Mouse (Mus musculus): ENCODE measurements around the gene Arhgap15. TPM values are rescaled to one million over a fixed set of nuclear protein-coding genes. Genes with fewer than 3 reads are reported as not detected.

Arhgap15 gene
- polyA plus RNA-seq, 1 experiment from 2014 or later = 1.1 TPM

GRCm38 (mm10) chr2:44134796-44135195 lies 386.2 kb downstream of the Arhgap15 start:
- H3K9me3 ChIP-seq = no peaks in the 10 kb centered on the region
- no peak overlapping the region for H3K27ac ChIP-seq
- 73% methylated on average over 3 of the region's 3 CpGs for WGBS
- no peaks in the 10 kb centered on the region for H3K4me1 ChIP-seq
- H3K36me3 ChIP-seq = no peaks in the 10 kb centered on the region
- no peaks in the 10 kb centered on the region for H3K27me3 ChIP-seq
- H3K4me2 ChIP-seq (replicated peaks) = no peak overlapping the region
- ATAC-seq (ENCODE audit: low FRiP score, low read depth) = no peak
- H3K9ac ChIP-seq = no peak overlapping the region
- H3K4me3 ChIP-seq = no peak overlapping the region

DNA sequence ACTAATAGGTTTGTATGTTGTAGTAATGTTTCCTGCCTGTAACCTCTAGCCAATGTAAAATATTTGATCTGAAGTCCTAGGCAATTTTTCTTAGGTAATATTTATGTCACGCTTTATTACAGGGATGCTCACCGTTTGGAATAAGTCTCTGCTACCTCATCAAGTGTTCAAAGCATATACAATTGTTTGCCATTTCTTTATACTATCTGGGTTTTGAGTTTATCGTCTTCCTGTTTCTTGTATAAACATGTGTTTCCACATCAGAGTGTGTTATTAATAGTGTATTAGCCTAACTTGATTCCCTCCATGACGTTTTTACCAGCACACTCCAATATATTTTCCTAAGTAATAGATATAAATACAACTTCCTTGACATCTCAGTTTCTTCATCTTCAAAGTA lies 391.8 kb downstream of the Arhgap15 start:
- Histone ChIP-seq H3K9me3 (no peaks in the 10 kb centered on the region), H3K27me3 (no peaks in the 10 kb centered on the region), H3K4me2 (replicated peaks) (no peak overlapping the region), H3K9ac (no peak overlapping the region), H3K27ac (no peak overlapping the region), H3K4me3 (no peak overlapping the region), H3K36me3 (no peaks in the 10 kb centered on the region), H3K4me1 (no peaks in the 10 kb centered on the region)
- no peak for ATAC-seq (ENCODE audit: low FRiP score, low read depth)
- 81% methylated on average over 4 of the region's 4 CpGs for WGBS

DNA sequence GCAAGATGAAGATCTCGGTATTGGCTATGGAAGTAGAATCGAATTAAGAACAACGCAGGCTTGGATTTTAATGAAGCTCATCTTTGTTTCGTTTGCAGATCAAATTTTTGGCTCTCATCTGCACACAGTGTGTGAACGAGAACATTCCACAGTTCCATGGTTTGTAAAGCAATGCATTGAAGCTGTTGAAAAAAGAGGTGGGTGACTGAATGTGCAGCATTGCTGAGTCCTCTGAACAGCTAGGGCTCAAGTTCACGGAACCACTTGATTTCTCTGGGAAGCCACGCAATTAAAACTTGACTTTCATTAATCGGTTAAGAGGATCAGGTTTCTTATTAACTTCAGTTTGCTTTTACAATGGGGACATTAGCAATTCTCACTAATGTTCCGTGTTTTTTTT lies 393.5 kb downstream of the Arhgap15 start:
- Histone ChIP-seq H3K4me1 (peaks cover 2% of the 10 kb centered on the region; the same call in 1 of the 2 replicates), H3K27ac (no peak overlapping the region), H3K27me3 (no peaks in the 10 kb centered on the region), H3K4me2 (replicated peaks) (no peak overlapping the region), H3K9me3 (no peaks in the 10 kb centered on the region), H3K9ac (no peak overlapping the region), H3K36me3 (no peaks in the 10 kb centered on the region), H3K4me3 (no peak overlapping the region)
- ATAC-seq (ENCODE audit: low FRiP score, low read depth) = no peak
- 82% methylated on average over 9 of the region's 9 CpGs for WGBS

DNA sequence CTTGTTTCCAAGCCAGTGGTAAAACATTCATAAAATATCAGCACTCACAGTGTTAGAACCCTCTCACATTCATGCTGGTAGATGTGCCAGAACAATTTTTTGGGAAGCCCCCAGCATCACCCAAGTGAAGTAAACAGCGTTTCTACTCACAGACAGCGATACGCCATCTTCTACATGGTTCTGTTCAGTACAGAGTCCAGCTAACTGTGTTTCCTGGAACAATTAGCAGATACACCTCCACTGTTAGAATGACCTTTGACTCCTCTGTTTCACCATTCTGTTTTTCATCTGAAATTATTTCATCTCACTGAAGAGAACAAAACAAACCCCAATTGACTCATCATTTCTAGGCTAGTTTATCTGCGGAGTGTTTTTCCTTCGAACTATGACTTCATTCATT lies 394.0 kb downstream of the Arhgap15 start:
- Histone ChIP-seq H3K9me3 (no peaks in the 10 kb centered on the region), H3K4me1 (peaks cover 5% of the 10 kb centered on the region; the same call in 1 of the 2 replicates), H3K9ac (no peak overlapping the region), H3K4me3 (no peak overlapping the region), H3K36me3 (no peaks in the 10 kb centered on the region), H3K27me3 (no peaks in the 10 kb centered on the region), H3K27ac (no peak overlapping the region), H3K4me2 (replicated peaks) (no peak overlapping the region)
- WGBS = 91% methylated on average over 5 of the region's 5 CpGs
- no peak for ATAC-seq (ENCODE audit: low FRiP score, low read depth)

DNA sequence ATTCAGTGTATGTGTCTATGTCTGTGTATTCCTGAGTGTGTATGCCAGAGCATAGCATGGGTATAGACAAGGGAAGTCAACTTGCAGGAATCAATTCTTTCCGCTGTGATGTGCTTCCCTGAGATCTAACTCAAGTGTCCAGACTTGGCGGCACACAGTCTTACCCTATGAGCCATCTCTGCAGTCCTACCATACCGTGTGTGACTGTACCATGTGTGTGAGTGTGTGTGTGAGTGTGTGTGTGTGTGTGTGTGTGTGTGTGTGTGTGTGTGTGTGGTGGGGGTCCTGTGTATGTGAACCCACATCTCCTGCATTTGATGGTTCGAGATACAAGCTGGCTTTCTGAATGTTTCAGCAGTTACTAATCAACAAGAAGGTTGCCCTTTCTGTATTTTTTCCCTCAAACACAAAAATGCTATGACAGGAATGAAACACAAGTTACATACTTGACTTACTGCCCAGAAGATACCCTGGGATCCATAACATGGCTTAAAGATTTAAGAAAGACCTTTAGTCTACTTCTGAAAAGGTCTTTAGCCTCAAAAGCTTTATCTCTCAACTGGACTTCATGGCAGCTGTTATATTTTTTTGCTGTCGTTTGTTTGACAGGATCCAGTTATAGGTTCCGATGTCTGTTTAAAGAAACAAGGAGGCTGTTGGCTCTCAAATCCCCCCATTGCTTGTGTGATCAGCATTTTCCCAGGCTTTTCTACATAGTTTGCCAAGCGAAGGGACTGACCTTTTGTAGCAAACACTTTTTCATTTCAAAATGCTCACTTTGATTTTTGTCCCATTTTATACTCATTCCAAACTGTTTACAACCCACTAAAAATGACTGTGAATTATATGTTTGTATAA lies 397.7 kb downstream of the Arhgap15 start:
- H3K4me1 ChIP-seq = peaks cover 5% of the 10 kb centered on the region; the same call in 1 of the 2 replicates
- H3K4me3 ChIP-seq = no peak overlapping the region
- ATAC-seq (ENCODE audit: low FRiP score, low read depth) = no peak
- H3K27ac ChIP-seq = no peak overlapping the region
- no peak overlapping the region for H3K9ac ChIP-seq
- WGBS = 73% methylated on average over 7 of the region's 7 CpGs
- H3K27me3 ChIP-seq = no peaks in the 10 kb centered on the region
- no peaks in the 10 kb centered on the region for H3K9me3 ChIP-seq
- no peak overlapping the region for H3K4me2 ChIP-seq (replicated peaks)
- no peaks in the 10 kb centered on the region for H3K36me3 ChIP-seq

- H3K4me3 ChIP-seq = no peak overlapping the region
- H3K9ac ChIP-seq = no peak overlapping the region
- 41% methylated on average over 5 of the region's 5 CpGs for WGBS
- H3K36me3 ChIP-seq = no peaks in the 10 kb centered on the region
- H3K4me1 ChIP-seq = peaks cover 5% of the 10 kb centered on the region; the same call in 1 of the 2 replicates
- no peaks in the 10 kb centered on the region for H3K9me3 ChIP-seq
- no peak overlapping the region for H3K4me2 ChIP-seq (replicated peaks)
- ATAC-seq (ENCODE audit: low FRiP score, low read depth) = no peak
- no peak overlapping the region for H3K27ac ChIP-seq
- H3K27me3 ChIP-seq = no peaks in the 10 kb centered on the region
These were observed 398.9 kb downstream of the Arhgap15 start for GRCm38 (mm10) chr2:44147486-44147885.

DNA sequence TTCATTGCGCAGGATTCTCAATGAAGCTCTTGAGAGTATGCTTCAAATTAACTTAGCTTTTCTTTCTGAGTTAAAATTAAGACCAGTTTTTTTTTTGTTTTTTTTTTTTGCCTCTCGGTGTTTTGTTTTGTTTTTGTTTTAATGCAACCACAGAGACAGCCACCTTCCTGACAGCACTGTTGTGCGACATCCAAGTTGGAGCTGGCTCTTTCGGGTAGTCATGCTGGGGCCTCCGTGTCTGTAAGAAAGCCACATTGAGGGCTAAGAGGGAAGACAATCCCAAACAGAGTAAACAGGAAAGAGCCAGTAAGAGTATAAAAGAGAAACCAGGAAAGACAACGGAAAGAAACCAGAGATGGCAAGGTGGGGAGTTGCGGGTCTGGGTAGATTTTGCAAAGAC lies 399.3 kb downstream of the Arhgap15 start:
- H3K9me3 ChIP-seq = no peaks in the 10 kb centered on the region
- 56% methylated on average over 7 of the region's 7 CpGs for WGBS
- no peak for ATAC-seq (ENCODE audit: low FRiP score, low read depth)
- H3K27me3 ChIP-seq = no peaks in the 10 kb centered on the region
- peaks cover 5% of the 10 kb centered on the region; the same call in 1 of the 2 replicates for H3K4me1 ChIP-seq
- H3K36me3 ChIP-seq = no peaks in the 10 kb centered on the region
- no peak overlapping the region for H3K4me2 ChIP-seq (replicated peaks)
- H3K27ac ChIP-seq = no peak overlapping the region
- H3K9ac ChIP-seq = no peak overlapping the region
- no peak overlapping the region for H3K4me3 ChIP-seq

- no peak overlapping the region for H3K9ac ChIP-seq
- ATAC-seq (ENCODE audit: low FRiP score, low read depth) = 0 out of 2 replicates have a peak, but pooled peaks have one; percentile 36
- H3K9me3 ChIP-seq = no peaks in the 10 kb centered on the region
- H3K27me3 ChIP-seq = no peaks in the 10 kb centered on the region
- WGBS = 63% methylated on average over 7 of the region's 7 CpGs
- peaks cover 9% of the 10 kb centered on the region; the same call in 1 of the 2 replicates for H3K4me1 ChIP-seq
- no peaks in the 10 kb centered on the region for H3K36me3 ChIP-seq
- no peak overlapping the region for H3K4me3 ChIP-seq
- H3K27ac ChIP-seq = no peak overlapping the region
- no peak overlapping the region for H3K4me2 ChIP-seq (replicated peaks)
These were observed 400.0 kb downstream of the Arhgap15 start for GRCm38 (mm10) chr2:44148550-44149100.

DNA sequence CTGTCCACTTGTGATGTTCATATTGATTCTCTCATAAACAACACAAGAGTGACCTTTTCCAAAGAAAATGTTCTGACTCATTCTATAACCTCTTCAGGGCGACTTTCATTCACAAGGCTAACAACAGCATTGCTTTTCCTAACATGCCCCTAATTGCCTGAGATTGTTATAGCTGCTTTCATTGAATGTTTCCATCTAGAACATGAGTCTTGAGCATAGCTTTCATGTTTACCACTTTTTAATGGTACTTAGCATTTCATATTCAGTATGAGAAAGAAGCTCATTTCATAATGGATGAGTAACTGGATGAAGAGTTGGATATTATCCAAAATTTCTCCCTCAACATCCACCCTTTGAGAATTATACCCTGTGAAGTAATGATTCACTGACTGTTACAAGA lies 403.7 kb downstream of the Arhgap15 start:
- no peak overlapping the region for H3K4me2 ChIP-seq (replicated peaks)
- no peaks in the 10 kb centered on the region for H3K36me3 ChIP-seq
- H3K27me3 ChIP-seq = no peaks in the 10 kb centered on the region
- no peaks in the 10 kb centered on the region for H3K9me3 ChIP-seq
- 89% methylated on average over 1 of the region's 1 CpGs for WGBS
- H3K4me3 ChIP-seq = no peak overlapping the region
- H3K27ac ChIP-seq = no peak overlapping the region
- H3K4me1 ChIP-seq = peaks cover 6% of the 10 kb centered on the region; the same call in 1 of the 2 replicates
- H3K9ac ChIP-seq = no peak overlapping the region
- ATAC-seq (ENCODE audit: low FRiP score, low read depth) = no peak

GRCm38 (mm10) chr2:44160358-44160757 lies 411.7 kb downstream of the Arhgap15 start:
- no peak overlapping the region for H3K27ac ChIP-seq
- WGBS = 17% methylated on average over 4 of the region's 4 CpGs
- H3K4me1 ChIP-seq = peaks cover 7% of the 10 kb centered on the region; the same call in 1 of the 2 replicates
- H3K27me3 ChIP-seq = no peaks in the 10 kb centered on the region
- no peaks in the 10 kb centered on the region for H3K36me3 ChIP-seq
- no peak overlapping the region for H3K4me3 ChIP-seq
- H3K9me3 ChIP-seq = no peaks in the 10 kb centered on the region
- H3K4me2 ChIP-seq (replicated peaks) = no peak overlapping the region
- H3K9ac ChIP-seq = no peak overlapping the region
- peak; percentile 28; the same call in 1 of the 2 replicates for ATAC-seq (ENCODE audit: low FRiP score, low read depth)

DNA sequence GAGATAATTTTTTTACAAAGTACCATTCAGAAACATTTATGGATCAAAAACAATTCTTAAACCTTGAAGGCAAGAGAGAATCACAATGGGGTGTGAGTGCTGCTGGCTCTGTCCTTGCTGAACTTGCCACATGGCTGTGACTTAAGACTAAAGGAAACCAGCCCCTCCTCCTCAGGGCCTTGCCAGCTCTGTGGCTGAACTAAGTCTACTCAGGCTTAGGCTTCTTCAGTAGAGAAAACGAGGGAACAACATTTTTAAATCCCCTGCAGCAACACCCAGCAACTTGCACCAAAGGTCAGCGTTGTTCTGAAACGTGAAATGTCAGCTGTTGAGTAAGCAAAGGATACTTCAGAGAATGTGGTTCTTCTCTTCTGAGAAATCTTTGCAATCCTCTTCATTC lies 417.2 kb downstream of the Arhgap15 start:
- H3K4me3 ChIP-seq = no peak overlapping the region
- no peak overlapping the region for H3K4me2 ChIP-seq (replicated peaks)
- no peaks in the 10 kb centered on the region for H3K9me3 ChIP-seq
- H3K27me3 ChIP-seq = no peaks in the 10 kb centered on the region
- no peak overlapping the region for H3K27ac ChIP-seq
- no peak overlapping the region for H3K9ac ChIP-seq
- H3K4me1 ChIP-seq = no peaks in the 10 kb centered on the region
- H3K36me3 ChIP-seq = no peaks in the 10 kb centered on the region
- 45% methylated on average over 3 of the region's 3 CpGs for WGBS
- ATAC-seq (ENCODE audit: low FRiP score, low read depth) = no peak

- Histone ChIP-seq H3K27me3 (no peaks in the 10 kb centered on the region), H3K4me2 (replicated peaks) (no peak overlapping the region), H3K9me3 (no peaks in the 10 kb centered on the region), H3K36me3 (no peaks in the 10 kb centered on the region), H3K4me1 (no peaks in the 10 kb centered on the region), H3K9ac (no peak overlapping the region), H3K4me3 (no peak overlapping the region), H3K27ac (no peak overlapping the region)
- ATAC-seq (ENCODE audit: low FRiP score, low read depth) = no peak
- 92% methylated on average over 4 of the region's 4 CpGs for WGBS
These were observed 418.1 kb downstream of the Arhgap15 start for GRCm38 (mm10) chr2:44166716-44167115.
